ENCODE assay signal across 33 mouse cellular contexts in genomic region chr19:5721233-5721632, GRCm38 (mm10). TPM values are rescaled to one million over a fixed set of nuclear protein-coding genes. Genes with fewer than 3 reads are reported as not detected.
DNase-seq lines count a peak whose midpoint lies in the region; ATAC-seq and TF ChIP-seq lines count a peak whose summit lies in the region.
"Had no signal": no experiment of that assay in that cellular context is flagged by ENCODE, and none has a peak within 500 bp of the region (broad histone marks: within the 10 kb centered on the region; RNA-seq: fewer than 3 reads in every experiment).

No protein-coding gene starts in this region.

- no peak for ATAC-seq in hindbrain, embryonic 13.5 days (ENCODE audit: low FRiP score)
- no peak for ATAC-seq in hindbrain, embryonic 11.5 days (ENCODE audit: low FRiP score)
- ATAC-seq in liver, embryonic 14.5 days (ENCODE audit: insufficient read depth) = no peak
- no peak for ATAC-seq in liver, embryonic 15.5 days (ENCODE audit: insufficient read depth)
- ATAC-seq in forebrain, embryonic 14.5 days = no peak
- ATAC-seq: forebrain, embryonic 13.5 days; forebrain, postnatal 0 days; hindbrain, postnatal 0 days; inflammation-experienced regulatory T-cells, adult 6 months; intestine, embryonic 16.5 days had no signal

- peaks cover 80% of the 10 kb centered on the region for H3K36me3 ChIP-seq in hindbrain, embryonic 13.5 days
- H3K36me3 ChIP-seq in hindbrain, embryonic 11.5 days (ENCODE audit: control insufficient read depth, insufficient read depth, low read length) = peaks cover 24% of the 10 kb centered on the region; the same call in 1 of the 2 replicates
- peaks cover 84% of the 10 kb centered on the region for H3K36me3 ChIP-seq in liver, embryonic 14.5 days (replicated peaks; ENCODE audit: control insufficient read depth, insufficient read depth, low read depth)
- H3K36me3 ChIP-seq in liver, embryonic 15.5 days (replicated peaks) = peaks cover 81% of the 10 kb centered on the region
- H3K36me3 ChIP-seq in forebrain, embryonic 14.5 days (ENCODE audit: control insufficient read depth, insufficient read depth, low read length) = peaks cover 89% of the 10 kb centered on the region

- intact Hi-C loops in gastrocnemius, postnatal 14 days (cut with DNase I; ENCODE audit: low total_unique reads) = no loop called here

- H3K27me3 ChIP-seq in hindbrain, embryonic 13.5 days = no peaks in the 10 kb centered on the region
- H3K27me3 ChIP-seq in hindbrain, embryonic 11.5 days (ENCODE audit: control insufficient read depth, insufficient read depth, low read length) = no peaks in the 10 kb centered on the region
- no peaks in the 10 kb centered on the region for H3K27me3 ChIP-seq in liver, embryonic 14.5 days (ENCODE audit: control insufficient read depth, insufficient read depth, low read length)
- no peaks in the 10 kb centered on the region for H3K27me3 ChIP-seq in liver, embryonic 15.5 days
- no peaks in the 10 kb centered on the region for H3K27me3 ChIP-seq in forebrain, embryonic 14.5 days (replicated peaks; ENCODE audit: control insufficient read depth, insufficient read depth, low read length)
- H3K27me3 ChIP-seq: CH12.LX; embryonic facial prominence, embryonic 12.5 days; embryonic facial prominence, embryonic 15.5 days; heart, embryonic 13.5 days had no signal

- TF ChIP-seq CTCF in liver, embryonic 14.5 days (IDR thresholded peaks at IDR 0.05; ENCODE audit: low read depth) = no peak

- H3K27ac ChIP-seq in hindbrain, embryonic 13.5 days = no peak overlapping the region
- no peak overlapping the region for H3K27ac ChIP-seq in hindbrain, embryonic 11.5 days (ENCODE audit: low read depth, low read length)
- H3K27ac ChIP-seq in liver, embryonic 14.5 days = no peak overlapping the region
- H3K27ac ChIP-seq in liver, embryonic 15.5 days (replicated peaks) = peak overlapping the region; percentile 98
- no peak overlapping the region for H3K27ac ChIP-seq in forebrain, embryonic 14.5 days (ENCODE audit: low read depth, low read length)
- H3K27ac ChIP-seq: embryonic facial prominence, embryonic 12.5 days; embryonic facial prominence, embryonic 15.5 days; forebrain, embryonic 10.5 days; forebrain, embryonic 13.5 days; heart, embryonic 13.5 days; hindbrain, embryonic 14.5 days; hindbrain, postnatal 0 days had no signal

- DNase-seq in gastrocnemius, postnatal 10 days = peak; percentile 4
- DNase-seq in gastrocnemius, postnatal 14 days = no peak
- DNase-seq in hindbrain, embryonic 11.5 days (ENCODE audit: low spot score) = no peak
- DNase-seq in liver, embryonic 14.5 days (ENCODE audit: low read depth in 3 of 3, low spot score in 3 of 3) = no peak
- DNase-seq in liver = no peak
- no peak for DNase-seq in forebrain, embryonic 14.5 days (ENCODE audit: low spot score)
- DNase-seq: adrenal gland, adult 2 months; adrenal gland, postnatal 14 days; B cell, adult 2 months; cerebellum, adult 11 months; cerebellum, adult 2 months; cerebellum, adult 9-11 months; cerebellum, postnatal 25 days; forebrain, postnatal 0 days; gastrocnemius, adult 2 months; gastrocnemius, postnatal 36 days had no signal

- H3K4me3 ChIP-seq in hindbrain, embryonic 13.5 days = no peak overlapping the region
- no peak overlapping the region for H3K4me3 ChIP-seq in hindbrain, embryonic 11.5 days (ENCODE audit: low read depth, low read length)
- H3K4me3 ChIP-seq in liver, embryonic 14.5 days (ENCODE audit: insufficient read depth in 1 of 2, low read depth in 2 of 2, low read length in 2 of 2) = no peak overlapping the region
- H3K4me3 ChIP-seq in liver, embryonic 15.5 days (replicated peaks) = 0 out of 2 replicates have a peak overlapping the region, but pooled peaks have one; percentile 3
- H3K4me3 ChIP-seq in forebrain, embryonic 14.5 days (ENCODE audit: low read depth, low read length) = no peak overlapping the region
- H3K4me3 ChIP-seq: embryonic facial prominence, embryonic 12.5 days; embryonic facial prominence, embryonic 15.5 days; forebrain, embryonic 10.5 days; forebrain, embryonic 13.5 days; gastrocnemius, adult 2 months; heart, embryonic 13.5 days had no signal

- WGBS in hindbrain, embryonic 13.5 days = 93% methylated on average over 6 of the region's 6 CpGs
- 92% methylated on average over 6 of the region's 6 CpGs for WGBS in hindbrain, embryonic 11.5 days
- WGBS in liver, embryonic 14.5 days (ENCODE audit: insufficient replicate concordance) = 93% methylated on average over 6 of the region's 6 CpGs
- WGBS in liver, embryonic 15.5 days (ENCODE audit: insufficient replicate concordance) = 92% methylated on average over 6 of the region's 6 CpGs
- WGBS in forebrain, embryonic 14.5 days = 95% methylated on average over 6 of the region's 6 CpGs

- TF ChIP-seq EP300 in liver, embryonic 14.5 days (IDR thresholded peaks at IDR 0.05; ENCODE audit: low read depth) = no peak

- no peaks in the 10 kb centered on the region for H3K9me3 ChIP-seq in hindbrain, embryonic 13.5 days
- H3K9me3 ChIP-seq in hindbrain, embryonic 11.5 days (ENCODE audit: control insufficient read depth, low read length) = no peaks in the 10 kb centered on the region
- H3K9me3 ChIP-seq in liver, embryonic 14.5 days (ENCODE audit: control insufficient read depth, low read length) = no peaks in the 10 kb centered on the region
- no peaks in the 10 kb centered on the region for H3K9me3 ChIP-seq in liver, embryonic 15.5 days (replicated peaks)
- no peaks in the 10 kb centered on the region for H3K9me3 ChIP-seq in forebrain, embryonic 14.5 days (replicated peaks; ENCODE audit: control insufficient read depth, low read length)
- H3K9me3 ChIP-seq: embryonic facial prominence, embryonic 12.5 days; embryonic facial prominence, embryonic 15.5 days; forebrain, embryonic 10.5 days; forebrain, embryonic 13.5 days; heart, embryonic 13.5 days had no signal

- H3K9ac ChIP-seq in hindbrain, embryonic 13.5 days = 0 out of 2 replicates have a peak overlapping the region, but pooled peaks have one; percentile 24
- H3K9ac ChIP-seq in hindbrain, embryonic 11.5 days (ENCODE audit: low read depth, low read length) = no peak overlapping the region
- 0 out of 2 replicates have a peak overlapping the region, but pooled peaks have one; percentile 2 for H3K9ac ChIP-seq in liver, embryonic 14.5 days (replicated peaks)
- peak overlapping the region; percentile 15; the same call in 1 of the 2 replicates for H3K9ac ChIP-seq in liver, embryonic 15.5 days
- H3K9ac ChIP-seq in forebrain, embryonic 14.5 days (ENCODE audit: low read length) = no peak overlapping the region
- H3K9ac ChIP-seq: embryonic facial prominence, embryonic 12.5 days; embryonic facial prominence, embryonic 15.5 days; forebrain, embryonic 13.5 days; forebrain, postnatal 0 days; heart, embryonic 13.5 days; hindbrain, embryonic 14.5 days had no signal

- no peak overlapping the region for H3K4me2 ChIP-seq in hindbrain, embryonic 13.5 days
- H3K4me2 ChIP-seq in hindbrain, embryonic 11.5 days (replicated peaks; ENCODE audit: low read depth, low read length) = no peak overlapping the region
- 0 out of 2 replicates have a peak overlapping the region, but pooled peaks have one; percentile 95 for H3K4me2 ChIP-seq in liver, embryonic 14.5 days (ENCODE audit: low read depth)
- peak overlapping the region; percentile 96 for H3K4me2 ChIP-seq in liver, embryonic 15.5 days
- H3K4me2 ChIP-seq in forebrain, embryonic 14.5 days (ENCODE audit: low read length) = no peak overlapping the region
- H3K4me2 ChIP-seq: embryonic facial prominence, embryonic 12.5 days; embryonic facial prominence, embryonic 15.5 days; forebrain, embryonic 13.5 days; heart, embryonic 13.5 days; hindbrain, embryonic 14.5 days had no signal

- peaks cover 32% of the 10 kb centered on the region for H3K4me1 ChIP-seq in hindbrain, embryonic 13.5 days (replicated peaks)
- H3K4me1 ChIP-seq in hindbrain, embryonic 11.5 days (replicated peaks; ENCODE audit: control insufficient read depth, insufficient read depth, low read length) = peaks cover 11% of the 10 kb centered on the region
- peaks cover 17 to 31% of the 10 kb centered on the region in 2 experiments for H3K4me1 ChIP-seq in liver, embryonic 14.5 days (replicated peaks; ENCODE audit: control insufficient read depth in 2 of 2, insufficient read depth in 2 of 2, low read length in 1 of 2)
- peaks cover 87% of the 10 kb centered on the region for H3K4me1 ChIP-seq in liver, embryonic 15.5 days (replicated peaks)
- peaks cover 13% of the 10 kb centered on the region for H3K4me1 ChIP-seq in forebrain, embryonic 14.5 days (ENCODE audit: control insufficient read depth, insufficient read depth, low read length)

RNA-seq across cellular contexts. Expression of gene Ehbp1l1, which starts 4.9 kb away (rescaled TPM):
- total RNA-seq in gastrocnemius, postnatal 10 days (2021) = 100 to 1,000 TPM; 280 to 285 TPM
- total RNA-seq in gastrocnemius, postnatal 14 days (2021) = 100 to 1,000 TPM; 246 to 269 TPM
- 6.7 and 10.1 TPM in 2 replicates for polyA plus RNA-seq in hindbrain, embryonic 13.5 days (2015; fragmentation: Nextera tagmentation; extraction: Ambion mirVana)
- 4.4 and 6.2 TPM in 2 replicates for polyA plus RNA-seq in hindbrain, embryonic 11.5 days (2014; fragmentation: Nextera tagmentation; extraction: Ambion mirVana)
- 70.8 and 95.5 TPM in 2 replicates for polyA plus RNA-seq in liver, embryonic 14.5 days (2012; rRNA removed)
- polyA plus RNA-seq in liver, embryonic 14.5 days (2014; fragmentation: Nextera tagmentation; extraction: Ambion mirVana) = 66.0 and 76.7 TPM in 2 replicates
- 110 and 121 TPM in 2 replicates for polyA plus RNA-seq in liver, embryonic 15.5 days (2015; fragmentation: Nextera tagmentation; extraction: Ambion mirVana)
- polyA plus RNA-seq in forebrain, embryonic 14.5 days (2014; fragmentation: Nextera tagmentation; extraction: Ambion mirVana) = 7.0 and 10.1 TPM in 2 replicates

RNA-seq across cellular contexts. Expression of gene Fam89b, which starts 8.2 kb away (rescaled TPM):
- total RNA-seq in gastrocnemius, postnatal 10 days (2021) = 10 to 100 TPM; 43.1 to 44.9 TPM
- 10 to 100 TPM; 29.6 to 32.9 TPM for total RNA-seq in gastrocnemius, postnatal 14 days (2021)
- 184 and 187 TPM in 2 replicates for polyA plus RNA-seq in hindbrain, embryonic 13.5 days (2015; fragmentation: Nextera tagmentation; extraction: Ambion mirVana)
- 165 and 174 TPM in 2 replicates for polyA plus RNA-seq in hindbrain, embryonic 11.5 days (2014; fragmentation: Nextera tagmentation; extraction: Ambion mirVana)
- polyA plus RNA-seq in liver, embryonic 14.5 days (2012; rRNA removed) = 44.0 and 50.9 TPM in 2 replicates
- 40.6 and 41.0 TPM in 2 replicates for polyA plus RNA-seq in liver, embryonic 14.5 days (2014; fragmentation: Nextera tagmentation; extraction: Ambion mirVana)
- polyA plus RNA-seq in liver, embryonic 15.5 days (2015; fragmentation: Nextera tagmentation; extraction: Ambion mirVana) = 39.3 and 39.8 TPM in 2 replicates
- polyA plus RNA-seq in forebrain, embryonic 14.5 days (2014; fragmentation: Nextera tagmentation; extraction: Ambion mirVana) = 204 and 233 TPM in 2 replicates

RNA-seq across cellular contexts. Expression of gene Kcnk7, which starts 17.1 kb away (rescaled TPM):
- total RNA-seq in gastrocnemius, postnatal 10 days (2021) = not detected
- total RNA-seq in gastrocnemius, postnatal 14 days (2021) = not detected
- 0.44 and 0.63 TPM in 2 replicates for polyA plus RNA-seq in hindbrain, embryonic 13.5 days (2015; fragmentation: Nextera tagmentation; extraction: Ambion mirVana)
- polyA plus RNA-seq in hindbrain, embryonic 11.5 days (2014; fragmentation: Nextera tagmentation; extraction: Ambion mirVana) = 0.19 TPM in 1 of 2 replicates, not detected in the other
- 0.04 TPM in 1 of 2 replicates, not detected in the other for polyA plus RNA-seq in liver, embryonic 14.5 days (2012; rRNA removed)
- polyA plus RNA-seq in liver, embryonic 14.5 days (2014; fragmentation: Nextera tagmentation; extraction: Ambion mirVana) = 0.17 and 0.27 TPM in 2 replicates
- 0.15 and 0.28 TPM in 2 replicates for polyA plus RNA-seq in liver, embryonic 15.5 days (2015; fragmentation: Nextera tagmentation; extraction: Ambion mirVana)
- polyA plus RNA-seq in forebrain, embryonic 14.5 days (2014; fragmentation: Nextera tagmentation; extraction: Ambion mirVana) = 0.17 TPM in 1 of 2 replicates, not detected in the other
- total RNA-seq: adrenal gland, adult 2 months; adrenal gland, postnatal 14 days; adrenal gland, postnatal 4 days; CH12.LX; common myeloid progenitor, adult 5-6 weeks; forebrain, postnatal 0 days; gastrocnemius, adult 2 months; gastrocnemius, postnatal 36 days; granulocyte monocyte progenitor cell, adult 5-6 weeks; heart, postnatal 25 days; hematopoietic stem cell, adult 5-6 weeks; hindbrain, postnatal 0 days had no signal
- polyA plus RNA-seq: adrenal gland, adult 2 months; heart, embryonic 13.5 days had no signal

RNA-seq across cellular contexts. Expression of gene Ltbp3, which starts 19.5 kb away (rescaled TPM):
- total RNA-seq in gastrocnemius, postnatal 10 days (2021) = 100 to 1,000 TPM in 1 of 2 experiments, 10 to 100 TPM in 1; 88.0 to 113 TPM
- 10 to 100 TPM; 57.0 to 66.4 TPM for total RNA-seq in gastrocnemius, postnatal 14 days (2021)
- polyA plus RNA-seq in hindbrain, embryonic 13.5 days (2015; fragmentation: Nextera tagmentation; extraction: Ambion mirVana) = 10.6 and 11.2 TPM in 2 replicates
- polyA plus RNA-seq in hindbrain, embryonic 11.5 days (2014; fragmentation: Nextera tagmentation; extraction: Ambion mirVana) = 3.5 and 3.8 TPM in 2 replicates
- 1.9 and 2.1 TPM in 2 replicates for polyA plus RNA-seq in liver, embryonic 14.5 days (2012; rRNA removed)
- 0.85 and 1.6 TPM in 2 replicates for polyA plus RNA-seq in liver, embryonic 14.5 days (2014; fragmentation: Nextera tagmentation; extraction: Ambion mirVana)
- 1.2 and 3.4 TPM in 2 replicates for polyA plus RNA-seq in liver, embryonic 15.5 days (2015; fragmentation: Nextera tagmentation; extraction: Ambion mirVana)
- polyA plus RNA-seq in forebrain, embryonic 14.5 days (2014; fragmentation: Nextera tagmentation; extraction: Ambion mirVana) = 8.5 and 10.7 TPM in 2 replicates

RNA-seq across cellular contexts. Expression of gene Pcnx3, which starts 32.5 kb away (rescaled TPM):
- total RNA-seq in gastrocnemius, postnatal 10 days (2021) = 10 to 100 TPM; 19.5 to 32.5 TPM
- total RNA-seq in gastrocnemius, postnatal 14 days (2021) = 10 to 100 TPM; 15.3 to 17.6 TPM
- polyA plus RNA-seq in hindbrain, embryonic 13.5 days (2015; fragmentation: Nextera tagmentation; extraction: Ambion mirVana) = 21.3 and 24.4 TPM in 2 replicates
- 22.9 and 23.1 TPM in 2 replicates for polyA plus RNA-seq in hindbrain, embryonic 11.5 days (2014; fragmentation: Nextera tagmentation; extraction: Ambion mirVana)
- 19.8 and 25.9 TPM in 2 replicates for polyA plus RNA-seq in liver, embryonic 14.5 days (2012; rRNA removed)
- 9.1 and 9.8 TPM in 2 replicates for polyA plus RNA-seq in liver, embryonic 14.5 days (2014; fragmentation: Nextera tagmentation; extraction: Ambion mirVana)
- polyA plus RNA-seq in liver, embryonic 15.5 days (2015; fragmentation: Nextera tagmentation; extraction: Ambion mirVana) = 9.2 and 12.1 TPM in 2 replicates
- 20.9 and 24.6 TPM in 2 replicates for polyA plus RNA-seq in forebrain, embryonic 14.5 days (2014; fragmentation: Nextera tagmentation; extraction: Ambion mirVana)

Comparison
In these comparisons a context has a peak if more than half of its experiments do, and no peak if none do; other contexts are left out.
1. H3K9ac ChIP-seq: peak in hindbrain, embryonic 13.5 days (single experiment), liver, embryonic 14.5 days (single experiment) and liver, embryonic 15.5 days (single experiment); none in hindbrain, embryonic 11.5 days (single experiment) and forebrain, embryonic 14.5 days (single experiment).
2. H3K4me2 ChIP-seq: peak in liver, embryonic 14.5 days (single experiment) and liver, embryonic 15.5 days (single experiment); none in hindbrain, embryonic 13.5 days (single experiment), hindbrain, embryonic 11.5 days (single experiment) and forebrain, embryonic 14.5 days (single experiment).